Mouse (Mus musculus): ENCODE measurements around the gene Nfib. TPM values are rescaled to one million over a fixed set of nuclear protein-coding genes. Genes with fewer than 3 reads are reported as not detected.
A peak's percentile ranks its signal among the peaks of the same experiment; 100 is the strongest.

Nfib gene
- polyA plus RNA-seq, 1 experiment from 2014 or later = 13.3 TPM

GRCm38 (mm10) chr4:82676104-82676503, 29.4 kb downstream of the Nfib start:
- Histone ChIP-seq H3K4me3 (replicated peaks; ENCODE audit: low read depth, low read length) (no peak overlapping the region), H3K9me3 (replicated peaks; ENCODE audit: low read length) (no peaks in the 10 kb centered on the region), H3K27ac (no peak overlapping the region), H3K36me3 (ENCODE audit: insufficient read depth, low read length) (no peaks in the 10 kb centered on the region), H3K4me2 (ENCODE audit: low read length) (no peak overlapping the region), H3K9ac (ENCODE audit: low read depth, low read length) (no peak overlapping the region), H3K4me1 (replicated peaks; ENCODE audit: insufficient read depth, low read length) (no peaks in the 10 kb centered on the region), H3K27me3 (ENCODE audit: insufficient read depth, low read length) (no peaks in the 10 kb centered on the region)
- no peak for TF ChIP-seq CTCF (IDR thresholded peaks at IDR 0.05; ENCODE audit: low read depth)
- no peak for DNase-seq (ENCODE audit: low spot score)
- no peak for ATAC-seq (replicated peaks; ENCODE audit: low FRiP score, low read depth)
- WGBS = 88% methylated on average over 2 of the region's 2 CpGs

DNA sequence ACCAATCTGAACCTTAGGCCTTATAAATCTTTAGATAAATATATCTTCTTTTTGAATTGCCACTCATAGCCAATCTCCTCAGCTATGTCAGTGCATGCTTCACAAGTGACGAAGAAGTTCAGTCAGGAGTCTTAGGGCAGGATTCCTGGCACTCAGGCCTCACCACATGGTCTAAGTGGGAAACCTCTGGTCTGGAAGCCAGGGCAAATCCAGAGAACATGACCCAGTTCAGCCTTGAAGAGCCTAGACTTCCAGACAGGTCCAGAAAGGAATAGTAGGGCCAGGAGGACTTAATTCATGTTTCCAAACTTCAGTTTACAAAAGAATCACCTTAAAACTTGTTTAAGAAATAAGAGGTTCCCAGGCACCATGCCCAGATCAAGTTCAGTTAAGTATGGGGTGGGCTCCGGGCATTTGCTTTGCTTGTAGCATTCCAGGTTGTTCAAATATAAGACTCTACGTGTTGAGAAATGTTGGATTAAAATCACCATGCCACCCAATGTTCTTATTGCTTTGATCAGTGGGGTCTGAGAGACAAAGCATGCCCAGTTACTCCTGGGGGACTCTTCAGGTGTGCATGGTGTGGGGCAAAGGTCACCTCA, 38.2 kb downstream of the Nfib start:
- no peak for DNase-seq (ENCODE audit: low spot score)
- Histone ChIP-seq H3K9me3 (replicated peaks; ENCODE audit: low read length) (no peaks in the 10 kb centered on the region), H3K4me1 (replicated peaks; ENCODE audit: insufficient read depth, low read length) (no peaks in the 10 kb centered on the region), H3K27me3 (ENCODE audit: insufficient read depth, low read length) (no peaks in the 10 kb centered on the region), H3K4me2 (ENCODE audit: low read length) (no peak overlapping the region), H3K36me3 (ENCODE audit: insufficient read depth, low read length) (no peaks in the 10 kb centered on the region), H3K4me3 (replicated peaks; ENCODE audit: low read depth, low read length) (no peak overlapping the region), H3K27ac (no peak overlapping the region), H3K9ac (ENCODE audit: low read depth, low read length) (no peak overlapping the region)
- ATAC-seq (replicated peaks; ENCODE audit: low FRiP score, low read depth) = no peak
- no peak for TF ChIP-seq CTCF (IDR thresholded peaks at IDR 0.05; ENCODE audit: low read depth)
- 79% methylated on average over 3 of the region's 3 CpGs for WGBS

DNA sequence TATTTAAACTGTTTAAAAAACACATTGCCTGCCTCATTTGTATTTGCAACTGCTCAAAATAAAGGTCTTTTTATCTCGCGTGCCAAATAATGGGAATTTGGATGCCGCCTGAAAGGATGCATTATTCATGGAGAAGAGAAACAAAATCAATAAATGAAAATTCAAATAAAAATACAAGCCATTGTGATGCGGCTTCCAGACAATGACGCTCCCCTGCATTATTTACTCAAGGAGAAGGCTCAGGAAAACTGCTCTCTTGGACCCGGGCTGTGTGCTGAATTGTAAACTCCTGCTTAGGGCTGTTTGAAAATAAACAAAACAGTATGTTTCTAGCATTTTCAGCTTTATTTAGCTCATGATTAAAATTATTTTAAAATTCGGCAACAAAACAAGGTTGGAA, 41.1 kb downstream of the Nfib start:
- DNase-seq (ENCODE audit: low spot score) (no peak), ATAC-seq (replicated peaks; ENCODE audit: low FRiP score, low read depth) (no peak)
- H3K4me3 ChIP-seq (replicated peaks; ENCODE audit: low read depth, low read length) = no peak overlapping the region
- no peaks in the 10 kb centered on the region for H3K27me3 ChIP-seq (ENCODE audit: insufficient read depth, low read length)
- no peaks in the 10 kb centered on the region for H3K36me3 ChIP-seq (ENCODE audit: insufficient read depth, low read length)
- H3K9ac ChIP-seq (ENCODE audit: low read depth, low read length) = no peak overlapping the region
- H3K27ac ChIP-seq = no peak overlapping the region
- no peaks in the 10 kb centered on the region for H3K9me3 ChIP-seq (replicated peaks; ENCODE audit: low read length)
- H3K4me1 ChIP-seq (replicated peaks; ENCODE audit: insufficient read depth, low read length) = no peaks in the 10 kb centered on the region
- 88% methylated on average over 7 of the region's 7 CpGs for WGBS
- H3K4me2 ChIP-seq (ENCODE audit: low read length) = no peak overlapping the region
- TF ChIP-seq CTCF (IDR thresholded peaks at IDR 0.05; ENCODE audit: low read depth) = no peak

DNA sequence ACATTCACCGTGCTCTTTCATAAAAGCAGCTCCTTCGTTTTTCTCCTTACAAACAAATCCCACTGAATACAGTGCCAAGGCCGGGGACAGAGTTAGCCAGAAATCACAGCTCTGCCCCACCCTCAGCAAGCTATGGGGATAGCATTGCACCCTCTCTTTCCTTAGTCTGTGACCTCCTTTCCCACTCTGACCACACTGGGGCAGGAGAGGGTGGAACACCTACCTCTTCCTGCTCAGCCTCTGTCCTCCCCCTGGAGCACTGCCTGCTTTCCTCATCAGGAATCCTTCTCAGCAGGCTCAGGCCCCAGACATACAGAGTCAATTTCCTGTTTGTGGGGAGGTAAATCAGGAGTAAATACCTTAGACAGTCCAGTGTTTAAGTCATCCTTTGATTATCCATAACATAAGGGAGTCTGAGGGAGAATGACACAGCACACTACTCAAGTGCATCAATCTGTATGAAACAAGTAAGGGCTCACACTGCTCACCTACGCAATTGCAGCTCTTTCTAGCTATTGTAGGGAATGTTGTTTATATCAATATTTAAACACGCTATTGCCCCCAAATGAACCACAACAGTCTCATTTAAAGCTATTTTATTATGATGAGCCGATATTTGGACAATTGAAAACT, 41.7 kb downstream of the Nfib start:
- peak; percentile 13; the same call in 1 of the 2 replicates for TF ChIP-seq CTCF (IDR thresholded peaks at IDR 0.05; ENCODE audit: low read depth)
- no peak overlapping the region for H3K4me2 ChIP-seq (ENCODE audit: low read length)
- no peak overlapping the region for H3K9ac ChIP-seq (ENCODE audit: low read depth, low read length)
- ATAC-seq (replicated peaks; ENCODE audit: low FRiP score, low read depth) = no peak
- H3K9me3 ChIP-seq (replicated peaks; ENCODE audit: low read length) = no peaks in the 10 kb centered on the region
- H3K36me3 ChIP-seq (ENCODE audit: insufficient read depth, low read length) = no peaks in the 10 kb centered on the region
- 87% methylated on average over 6 of the region's 6 CpGs for WGBS
- H3K4me3 ChIP-seq (replicated peaks; ENCODE audit: low read depth, low read length) = no peak overlapping the region
- no peaks in the 10 kb centered on the region for H3K27me3 ChIP-seq (ENCODE audit: insufficient read depth, low read length)
- H3K4me1 ChIP-seq (replicated peaks; ENCODE audit: insufficient read depth, low read length) = no peaks in the 10 kb centered on the region
- DNase-seq (ENCODE audit: low spot score) = no peak
- no peak overlapping the region for H3K27ac ChIP-seq

GRCm38 (mm10) chr4:82662626-82663025, 42.9 kb downstream of the Nfib start:
- Histone ChIP-seq H3K4me1 (replicated peaks; ENCODE audit: insufficient read depth, low read length) (no peaks in the 10 kb centered on the region), H3K4me3 (replicated peaks; ENCODE audit: low read depth, low read length) (no peak overlapping the region), H3K9me3 (replicated peaks; ENCODE audit: low read length) (no peaks in the 10 kb centered on the region), H3K27ac (no peak overlapping the region), H3K36me3 (ENCODE audit: insufficient read depth, low read length) (no peaks in the 10 kb centered on the region), H3K27me3 (ENCODE audit: insufficient read depth, low read length) (no peaks in the 10 kb centered on the region), H3K4me2 (ENCODE audit: low read length) (no peak overlapping the region), H3K9ac (ENCODE audit: low read depth, low read length) (no peak overlapping the region)
- ATAC-seq (replicated peaks; ENCODE audit: low FRiP score, low read depth) (no peak), DNase-seq (ENCODE audit: low spot score) (no peak)
- TF ChIP-seq CTCF (IDR thresholded peaks at IDR 0.05; ENCODE audit: low read depth) = no peak
- 84% methylated on average over 3 of the region's 3 CpGs for WGBS

- no peak for TF ChIP-seq CTCF (IDR thresholded peaks at IDR 0.05; ENCODE audit: low read depth)
- WGBS = 75% methylated on average over 9 of the region's 9 CpGs
- H3K9me3 ChIP-seq (replicated peaks; ENCODE audit: low read length) = no peaks in the 10 kb centered on the region
- H3K4me3 ChIP-seq (replicated peaks; ENCODE audit: low read depth, low read length) = no peak overlapping the region
- H3K4me1 ChIP-seq (replicated peaks; ENCODE audit: insufficient read depth, low read length) = no peaks in the 10 kb centered on the region
- DNase-seq (ENCODE audit: low spot score) (no peak), ATAC-seq (replicated peaks; ENCODE audit: low FRiP score, low read depth) (no peak)
- no peaks in the 10 kb centered on the region for H3K36me3 ChIP-seq (ENCODE audit: insufficient read depth, low read length)
- no peaks in the 10 kb centered on the region for H3K27me3 ChIP-seq (ENCODE audit: insufficient read depth, low read length)
- H3K27ac ChIP-seq = no peak overlapping the region
- H3K4me2 ChIP-seq (ENCODE audit: low read length) = no peak overlapping the region
- H3K9ac ChIP-seq (ENCODE audit: low read depth, low read length) = no peak overlapping the region
Measured at GRCm38 (mm10) chr4:82662222-82662621, 43.3 kb downstream of the Nfib start.

All from kidney, postnatal 0 days (tissue).